ENCODE assay signal across 22 mouse cellular contexts in genomic region chr6:116718920-116719319, GRCm38 (mm10). TPM values are rescaled to one million over a fixed set of nuclear protein-coding genes. Genes with fewer than 3 reads are reported as not detected.
A peak's percentile ranks its signal among the peaks of the same experiment; 100 is the strongest.
DNase-seq lines count a peak whose midpoint lies in the region; ATAC-seq and TF ChIP-seq lines count a peak whose summit lies in the region.
"Had no signal": no experiment of that assay in that cellular context is flagged by ENCODE, and none has a peak within 500 bp of the region (broad histone marks: within the 10 kb centered on the region; RNA-seq: fewer than 3 reads in every experiment).

No protein-coding gene starts in this region.

- H3K9me3 ChIP-seq in kidney, embryonic 16.5 days (ENCODE audit: low read length): no peaks in the 10 kb centered on the region
- H3K9me3 ChIP-seq: embryonic facial prominence, embryonic 13.5 days; limb, embryonic 12.5 days; midbrain, embryonic 10.5 days; neural tube, embryonic 12.5 days; stomach, embryonic 15.5 days had no signal

- TF ChIP-seq CTCF in kidney, adult 2 months (conservative IDR thresholded peaks at IDR 0.05; ENCODE audit: insufficient read depth, insufficient read length, low read depth, low read length): no peak

- no peak overlapping the region; the same call in 1 of the 2 replicates for H3K27ac ChIP-seq in kidney, adult 2 months (ENCODE audit: insufficient read depth, low read depth, low read length)
- H3K27ac ChIP-seq in kidney, embryonic 16.5 days (ENCODE audit: low read length): no peak overlapping the region
- H3K27ac ChIP-seq in macrophage: peak overlapping the region; percentile 72
- H3K27ac ChIP-seq: embryonic facial prominence, embryonic 13.5 days; left cerebral cortex, adult 2 months; limb, embryonic 12.5 days; midbrain, embryonic 10.5 days; neural tube, embryonic 12.5 days; stomach, embryonic 15.5 days had no signal

- H3K4me2 ChIP-seq in kidney, embryonic 16.5 days (replicated peaks; ENCODE audit: low read depth, low read length): no peak overlapping the region
- H3K4me2 ChIP-seq: embryonic facial prominence, embryonic 13.5 days; limb, embryonic 12.5 days; neural tube, embryonic 12.5 days; stomach, embryonic 15.5 days had no signal

- H3K9ac ChIP-seq in kidney, embryonic 16.5 days (replicated peaks; ENCODE audit: low read length): no peak overlapping the region
- H3K9ac ChIP-seq: embryonic facial prominence, embryonic 13.5 days; limb, embryonic 12.5 days; neural tube, embryonic 12.5 days; stomach, embryonic 15.5 days had no signal

- no peak overlapping the region for H3K4me3 ChIP-seq in kidney, adult 2 months (ENCODE audit: insufficient read depth, low read depth, low read length)
- no peak overlapping the region for H3K4me3 ChIP-seq in kidney, embryonic 16.5 days (ENCODE audit: low read length)
- no peak overlapping the region for H3K4me3 ChIP-seq in macrophage (ENCODE audit: inconsistent target)
- H3K4me3 ChIP-seq: embryonic facial prominence, embryonic 13.5 days; left cerebral cortex, adult 2 months; limb, embryonic 12.5 days; midbrain, embryonic 10.5 days; neural tube, embryonic 12.5 days; stomach, embryonic 15.5 days had no signal

- 0 out of 2 replicates have a peak, but pooled peaks cover 3% of the 10 kb centered on the region for H3K4me1 ChIP-seq in kidney, adult 2 months (ENCODE audit: control insufficient read depth, insufficient read depth, low read length)
- peaks cover 12% of the 10 kb centered on the region; the same call in 1 of the 2 replicates for H3K4me1 ChIP-seq in kidney, embryonic 16.5 days (ENCODE audit: insufficient read depth, low read length)
- H3K4me1 ChIP-seq: midbrain, embryonic 10.5 days; neural tube, embryonic 12.5 days had no signal

- peak; percentile 19 for DNase-seq in gastrocnemius, adult 18-20 months (ENCODE audit: low spot score)
- no peak for DNase-seq in gastrocnemius, postnatal 4 days (ENCODE audit: low spot score in 2 of 2)
- DNase-seq in kidney, adult 2 months: peak; percentile 47
- DNase-seq in NIH3T3 (ENCODE audit: low read depth): peak; percentile 23
- no peak for DNase-seq in urinary bladder, postnatal 25 days (ENCODE audit: low spot score)
- DNase-seq: adrenal gland, postnatal 14 days; cerebellum, adult 8-10 months; gastrocnemius, postnatal 25 days; kidney, adult 18-20 months; lung, postnatal 14 days; spleen, adult 18-20 months; thymus, adult 2 months had no signal

- H3K36me3 ChIP-seq in kidney, adult 2 months (ENCODE audit: control insufficient read depth, insufficient read depth, low read length): no peaks in the 10 kb centered on the region
- no peaks in the 10 kb centered on the region for H3K36me3 ChIP-seq in kidney, embryonic 16.5 days (ENCODE audit: insufficient read depth, low read length)
- no peaks in the 10 kb centered on the region for H3K36me3 ChIP-seq in macrophage (ENCODE audit: inconsistent target)
- H3K36me3 ChIP-seq: embryonic facial prominence, embryonic 13.5 days; limb, embryonic 12.5 days; midbrain, embryonic 10.5 days; neural tube, embryonic 12.5 days; stomach, embryonic 15.5 days had no signal

- no peaks in the 10 kb centered on the region for H3K79me2 ChIP-seq in macrophage (ENCODE audit: inconsistent target)

- no peaks in the 10 kb centered on the region for H3K27me3 ChIP-seq in kidney, adult 2 months (replicated peaks; ENCODE audit: control insufficient read depth, insufficient read depth, low read length)
- no peaks in the 10 kb centered on the region; the same call in 1 of the 2 replicates for H3K27me3 ChIP-seq in kidney, embryonic 16.5 days (ENCODE audit: insufficient read depth, low read length)
- H3K27me3 ChIP-seq: embryonic facial prominence, embryonic 13.5 days; limb, embryonic 12.5 days; neural tube, embryonic 12.5 days; stomach, embryonic 15.5 days had no signal

- WGBS in kidney, adult 2 months: 63% methylated on average over 4 of the region's 4 CpGs
- 60% methylated on average over 4 of the region's 4 CpGs for WGBS in kidney, embryonic 16.5 days
- WGBS in macrophage (ENCODE audit: missing documents): 3% methylated on average over 4 of the region's 4 CpGs

- no peak for TF ChIP-seq POLR2A in kidney, adult 2 months (IDR thresholded peaks at IDR 0.05; ENCODE audit: low read depth, low read length)

- ATAC-seq in kidney, embryonic 16.5 days (ENCODE audit: low FRiP score, low TSS enrichment): no peak
- no peak for ATAC-seq in erythroid progenitor cell, adult 5-6 weeks (replicated peaks; ENCODE audit: low FRiP score, poor library complexity, severe bottlenecking)

RNA-seq across cellular contexts. Expression of gene Tmem72, which starts 2.2 kb away (rescaled TPM):
- total RNA-seq in gastrocnemius, adult 18-20 months (2021): under 1 TPM; 0.02 to 0.05 TPM
- total RNA-seq in gastrocnemius, postnatal 4 days (2021): 1 to 10 TPM; 2.3 to 6.3 TPM
- 13.4 and 19.2 TPM in 2 replicates for polyA plus RNA-seq in kidney, adult 2 months (2012; rRNA removed)
- 11.8 and 12.4 TPM in 2 replicates for polyA plus RNA-seq in kidney, embryonic 16.5 days (2015; fragmentation: Nextera tagmentation; extraction: Ambion mirVana)
- total RNA-seq in macrophage (2018; cell fraction: chromatin; rRNA removed): under 1 TPM; 0.22 to 0.77 (median 0.55) TPM
- under 1 TPM in 18 of 26 experiments, not detected in 8; under 0.01 to 0.08 (median under 0.01) TPM for total RNA-seq in macrophage (2018; cell fraction: cytosol; rRNA removed)
- 1 to 10 TPM in 1 of 26 experiments, under 1 TPM in 25; 0.22 to 1.0 (median 0.36) TPM for total RNA-seq in macrophage (2018; cell fraction: nucleus; rRNA removed)
- polyA plus RNA-seq in macrophage (2018): under 0.01 TPM in 1 of 3 replicates, not detected in the others
- total RNA-seq in erythroid progenitor cell, adult 5-6 weeks (2015; ENCODE audit: low replicate concordance): under 0.01 and 0.42 TPM in 2 replicates
- 0.08 and 0.13 TPM in 2 replicates for total RNA-seq in erythroid progenitor cell, adult 5-6 weeks (2017; ENCODE audit: low replicate concordance)
- total RNA-seq: hematopoietic stem cell, adult 5-6 weeks had no signal

RNA-seq across cellular contexts. Expression of gene Rassf4, which starts 45.2 kb away (rescaled TPM):
- total RNA-seq in gastrocnemius, adult 18-20 months (2021): 1 to 10 TPM; 1.4 to 1.8 TPM
- 10 to 100 TPM; 14.5 to 14.7 TPM for total RNA-seq in gastrocnemius, postnatal 4 days (2021)
- 3.3 and 4.1 TPM in 2 replicates for polyA plus RNA-seq in kidney, adult 2 months (2012; rRNA removed)
- polyA plus RNA-seq in kidney, embryonic 16.5 days (2015; fragmentation: Nextera tagmentation; extraction: Ambion mirVana): 6.1 and 6.3 TPM in 2 replicates
- 1,000 to 10,000 TPM in 14 of 26 experiments, 100 to 1,000 TPM in 12; 300 to 1,852 (median 1,057) TPM for total RNA-seq in macrophage (2018; cell fraction: chromatin; rRNA removed)
- total RNA-seq in macrophage (2018; cell fraction: cytosol; rRNA removed): 100 to 1,000 TPM; 151 to 601 (median 347) TPM
- total RNA-seq in macrophage (2018; cell fraction: nucleus; rRNA removed): 1,000 to 10,000 TPM in 4 of 26 experiments, 100 to 1,000 TPM in 22; 147 to 1,472 (median 838) TPM
- 48.6 to 217 TPM (median 138 TPM) in 3 replicates for polyA plus RNA-seq in macrophage (2018)
- 28.1 and 28.8 TPM in 2 replicates for total RNA-seq in erythroid progenitor cell, adult 5-6 weeks (2015; ENCODE audit: low replicate concordance)
- total RNA-seq in erythroid progenitor cell, adult 5-6 weeks (2017; ENCODE audit: low replicate concordance): 6.9 and 11.4 TPM in 2 replicates

Comparison
In these comparisons a context has a peak if more than half of its experiments do, and no peak if none do; other contexts are left out.
1. DNase-seq: peak in gastrocnemius, adult 18-20 months (single experiment), kidney, adult 2 months (single experiment) and NIH3T3 (single experiment); none in gastrocnemius, postnatal 4 days (0 of 2) and urinary bladder, postnatal 25 days (single experiment).